12 mouse cellular contexts compared by ENCODE assay signal in genomic region chr8:105706426-105706825, GRCm38 (mm10). TPM values are rescaled to one million over a fixed set of nuclear protein-coding genes. Genes with fewer than 3 reads are reported as not detected.
DNase-seq lines count a peak whose midpoint lies in the region; ATAC-seq and TF ChIP-seq lines count a peak whose summit lies in the region.
"Had no signal": no experiment of that assay in that cellular context is flagged by ENCODE, and none has a peak within 500 bp of the region (broad histone marks: within the 10 kb centered on the region; RNA-seq: fewer than 3 reads in every experiment).

No protein-coding gene starts in this region.

- DNase-seq in heart, postnatal 10 days = no peak
- no peak for DNase-seq in testis, postnatal 10 days (ENCODE audit: low spot score)
- no peak for DNase-seq in thymus, postnatal 10 days (ENCODE audit: low spot score in 2 of 2)
- no peak for DNase-seq in frontal cortex, postnatal 10 days (ENCODE audit: low spot score in 2 of 2)
- DNase-seq: adrenal gland, postnatal 14 days; lung, postnatal 4 days; thymus, postnatal 36 days had no signal

- no peaks in the 10 kb centered on the region for H3K9me3 ChIP-seq in heart, embryonic 15.5 days (replicated peaks)
- no peaks in the 10 kb centered on the region for H3K9me3 ChIP-seq in hindbrain, embryonic 16.5 days (ENCODE audit: control insufficient read depth, low read length)

- peaks cover 22% of the 10 kb centered on the region for H3K4me1 ChIP-seq in heart, embryonic 15.5 days (replicated peaks)
- peaks cover 35% of the 10 kb centered on the region for H3K4me1 ChIP-seq in testis, adult 2 months (ENCODE audit: control insufficient read depth, insufficient read depth, low read length)
- peaks cover 26% of the 10 kb centered on the region for H3K4me1 ChIP-seq in hindbrain, embryonic 16.5 days (ENCODE audit: control insufficient read depth, insufficient read depth, low read depth, low read length)

- WGBS in heart, embryonic 15.5 days = 81% methylated on average over 12 of the region's 12 CpGs
- 75% methylated on average over 12 of the region's 12 CpGs for WGBS in hindbrain, embryonic 16.5 days

- no peak for ATAC-seq in heart, embryonic 15.5 days (replicated peaks; ENCODE audit: insufficient number of reproducible peaks, insufficient read depth, low FRiP score, low read depth)
- no peak for ATAC-seq in hindbrain, embryonic 16.5 days
- ATAC-seq in erythroid progenitor cell, adult 5-6 weeks (replicated peaks; ENCODE audit: low FRiP score, poor library complexity, severe bottlenecking) = no peak

- H3K4me2 ChIP-seq in heart, embryonic 15.5 days = peak overlapping the region; percentile 94; the same call in 1 of the 2 replicates
- peak overlapping the region; percentile 98 for H3K4me2 ChIP-seq in hindbrain, embryonic 16.5 days (ENCODE audit: low read length)

- H3K36me3 ChIP-seq in heart, embryonic 15.5 days = peaks cover 8% of the 10 kb centered on the region; the same call in 1 of the 2 replicates
- no peaks in the 10 kb centered on the region for H3K36me3 ChIP-seq in testis, adult 2 months (ENCODE audit: control insufficient read depth, insufficient read depth, low read length)
- peaks cover 7% of the 10 kb centered on the region; the same call in 1 of the 2 replicates for H3K36me3 ChIP-seq in hindbrain, embryonic 16.5 days (ENCODE audit: control insufficient read depth, insufficient read depth, low read length)

- no peak overlapping the region for H3K9ac ChIP-seq in heart, embryonic 15.5 days
- no peak overlapping the region for H3K9ac ChIP-seq in hindbrain, embryonic 16.5 days (ENCODE audit: low read depth, low read length)

- TF ChIP-seq CTCF in testis, adult 2 months (IDR thresholded peaks at IDR 0.05; ENCODE audit: control insufficient read depth, insufficient read depth, insufficient replicate concordance, low read depth, low read length) = no peak

- no peak for TF ChIP-seq POLR2A in testis, adult 2 months (IDR thresholded peaks at IDR 0.05; ENCODE audit: control insufficient read depth, low read depth, low read length)

- intact Hi-C loops in heart, postnatal 10 days (cut with DNase I) = loop anchor here (5.0 kb wide), 1 partner anchor 146 kb away; the partner anchor contains the start of gene Cenpt

- no peak overlapping the region for H3K4me3 ChIP-seq in heart, embryonic 15.5 days
- peak overlapping the region; percentile 7 for H3K4me3 ChIP-seq in testis, adult 2 months (ENCODE audit: control insufficient read depth, low read depth, low read length)
- H3K4me3 ChIP-seq in hindbrain, embryonic 16.5 days (ENCODE audit: low read length) = no peak overlapping the region

- no peaks in the 10 kb centered on the region for H3K27me3 ChIP-seq in heart, embryonic 15.5 days
- H3K27me3 ChIP-seq in testis, adult 2 months (ENCODE audit: control insufficient read depth, insufficient read depth, low read length) = no peaks in the 10 kb centered on the region
- no peaks in the 10 kb centered on the region for H3K27me3 ChIP-seq in hindbrain, embryonic 16.5 days (replicated peaks; ENCODE audit: control insufficient read depth, insufficient read depth, low read length)

- H3K27ac ChIP-seq in heart, embryonic 15.5 days = no peak overlapping the region
- H3K27ac ChIP-seq in testis, adult 2 months (ENCODE audit: control insufficient read depth, insufficient read depth, low read depth, low read length) = no peak overlapping the region
- H3K27ac ChIP-seq in hindbrain, embryonic 16.5 days (ENCODE audit: low read depth, low read length) = no peak overlapping the region

RNA-seq across cellular contexts. Expression of gene 4933405L10Rik, which starts 1.0 kb away (rescaled TPM):
- polyA plus RNA-seq in heart, embryonic 15.5 days (2015; fragmentation: Nextera tagmentation; extraction: Ambion mirVana) = not detected in 2 replicates
- total RNA-seq in heart, postnatal 10 days (2021) = not detected
- polyA plus RNA-seq in testis, adult 2 months (2012; rRNA removed) = 55.8 and 60.1 TPM in 2 replicates
- 0.15 and 0.24 TPM in 2 replicates for polyA plus RNA-seq in hindbrain, embryonic 16.5 days (2015; fragmentation: Nextera tagmentation; extraction: Ambion mirVana)
- total RNA-seq in erythroid progenitor cell, adult 5-6 weeks (2015; ENCODE audit: low replicate concordance) = not detected in 2 replicates
- not detected in 2 replicates for total RNA-seq in erythroid progenitor cell, adult 5-6 weeks (2017; ENCODE audit: low replicate concordance)
- total RNA-seq: adrenal gland, postnatal 14 days; heart, adult 8-10 months had no signal

RNA-seq across cellular contexts. Expression of gene Enkd1, which starts 1.6 kb away (rescaled TPM):
- 9.8 and 12.7 TPM in 2 replicates for polyA plus RNA-seq in heart, embryonic 15.5 days (2015; fragmentation: Nextera tagmentation; extraction: Ambion mirVana)
- total RNA-seq in heart, postnatal 10 days (2021) = 1 to 10 TPM; 2.9 to 3.5 TPM
- 84.2 and 98.6 TPM in 2 replicates for polyA plus RNA-seq in testis, adult 2 months (2012; rRNA removed)
- polyA plus RNA-seq in hindbrain, embryonic 16.5 days (2015; fragmentation: Nextera tagmentation; extraction: Ambion mirVana) = 17.7 and 17.9 TPM in 2 replicates
- 2.9 and 5.4 TPM in 2 replicates for total RNA-seq in erythroid progenitor cell, adult 5-6 weeks (2015; ENCODE audit: low replicate concordance)
- 0.15 and 3.7 TPM in 2 replicates for total RNA-seq in erythroid progenitor cell, adult 5-6 weeks (2017; ENCODE audit: low replicate concordance)

RNA-seq across cellular contexts. Expression of gene Pard6a, which starts 5.5 kb away (rescaled TPM):
- polyA plus RNA-seq in heart, embryonic 15.5 days (2015; fragmentation: Nextera tagmentation; extraction: Ambion mirVana) = 13.8 and 13.9 TPM in 2 replicates
- total RNA-seq in heart, postnatal 10 days (2021) = 1 to 10 TPM; 7.1 to 9.1 TPM
- 82.9 and 87.7 TPM in 2 replicates for polyA plus RNA-seq in testis, adult 2 months (2012; rRNA removed)
- polyA plus RNA-seq in hindbrain, embryonic 16.5 days (2015; fragmentation: Nextera tagmentation; extraction: Ambion mirVana) = 62.5 and 63.8 TPM in 2 replicates
- 1.7 and 3.6 TPM in 2 replicates for total RNA-seq in erythroid progenitor cell, adult 5-6 weeks (2015; ENCODE audit: low replicate concordance)
- 2.7 TPM in 1 of 2 replicates, not detected in the other for total RNA-seq in erythroid progenitor cell, adult 5-6 weeks (2017; ENCODE audit: low replicate concordance)

RNA-seq across cellular contexts. Expression of gene Acd, which starts 5.5 kb away (rescaled TPM):
- 33.7 and 43.3 TPM in 2 replicates for polyA plus RNA-seq in heart, embryonic 15.5 days (2015; fragmentation: Nextera tagmentation; extraction: Ambion mirVana)
- total RNA-seq in heart, postnatal 10 days (2021) = 10 to 100 TPM; 20.8 to 21.2 TPM
- polyA plus RNA-seq in testis, adult 2 months (2012; rRNA removed) = 40.2 and 40.4 TPM in 2 replicates
- 91.7 and 96.4 TPM in 2 replicates for polyA plus RNA-seq in hindbrain, embryonic 16.5 days (2015; fragmentation: Nextera tagmentation; extraction: Ambion mirVana)
- 10.9 and 22.0 TPM in 2 replicates for total RNA-seq in erythroid progenitor cell, adult 5-6 weeks (2015; ENCODE audit: low replicate concordance)
- 1.7 and 9.7 TPM in 2 replicates for total RNA-seq in erythroid progenitor cell, adult 5-6 weeks (2017; ENCODE audit: low replicate concordance)

RNA-seq across cellular contexts. Expression of gene Carmil2, which starts 20.4 kb away (rescaled TPM):
- polyA plus RNA-seq in heart, embryonic 15.5 days (2015; fragmentation: Nextera tagmentation; extraction: Ambion mirVana) = 0.26 and 2.4 TPM in 2 replicates
- under 1 TPM; 0.62 to 0.93 TPM for total RNA-seq in heart, postnatal 10 days (2021)
- polyA plus RNA-seq in testis, adult 2 months (2012; rRNA removed) = 1.2 TPM in 2 replicates
- polyA plus RNA-seq in hindbrain, embryonic 16.5 days (2015; fragmentation: Nextera tagmentation; extraction: Ambion mirVana) = 22.0 and 22.1 TPM in 2 replicates
- total RNA-seq in erythroid progenitor cell, adult 5-6 weeks (2015; ENCODE audit: low replicate concordance) = 4.7 and 5.4 TPM in 2 replicates
- 4.2 and 7.0 TPM in 2 replicates for total RNA-seq in erythroid progenitor cell, adult 5-6 weeks (2017; ENCODE audit: low replicate concordance)

Comparison
In these comparisons a context has a peak if more than half of its experiments do, and no peak if none do; other contexts are left out.
1. RNA of gene 4933405L10Rik, which starts 1.0 kb away (polyA plus RNA-seq): 55.8 to 60.1 TPM in testis, adult 2 months; 0.15 to 0.24 TPM in hindbrain, embryonic 16.5 days and not detected in heart, embryonic 15.5 days; every median in the first group is over 10 times any median in the second.